Mouse (Mus musculus) pancreas, adult 10 weeks (tissue): ENCODE data around the gene Eef2. TPM values are rescaled to one million over a fixed set of nuclear protein-coding genes. Genes with fewer than 3 reads are reported as not detected.

ENCODE experiments used
- polyA plus RNA-seq: library from polyadenylated mRNA; stranded (reverse); fragments of 350-450 nt; fragmentation: Illumina TruSeq; extraction: RNeasy Lipid Tissue Mini Kit (QIAGEN cat#74804); gene quantifications from one replicate; pipeline ENCODE4 v1.2.3, GENCODE M21; 2015; ENCODE audit warnings: low read depth, low replicate concordance; ENCODE audit not compliant: insufficient read depth

The Eef2 gene
- polyA plus RNA-seq = 283 TPM

DNA sequence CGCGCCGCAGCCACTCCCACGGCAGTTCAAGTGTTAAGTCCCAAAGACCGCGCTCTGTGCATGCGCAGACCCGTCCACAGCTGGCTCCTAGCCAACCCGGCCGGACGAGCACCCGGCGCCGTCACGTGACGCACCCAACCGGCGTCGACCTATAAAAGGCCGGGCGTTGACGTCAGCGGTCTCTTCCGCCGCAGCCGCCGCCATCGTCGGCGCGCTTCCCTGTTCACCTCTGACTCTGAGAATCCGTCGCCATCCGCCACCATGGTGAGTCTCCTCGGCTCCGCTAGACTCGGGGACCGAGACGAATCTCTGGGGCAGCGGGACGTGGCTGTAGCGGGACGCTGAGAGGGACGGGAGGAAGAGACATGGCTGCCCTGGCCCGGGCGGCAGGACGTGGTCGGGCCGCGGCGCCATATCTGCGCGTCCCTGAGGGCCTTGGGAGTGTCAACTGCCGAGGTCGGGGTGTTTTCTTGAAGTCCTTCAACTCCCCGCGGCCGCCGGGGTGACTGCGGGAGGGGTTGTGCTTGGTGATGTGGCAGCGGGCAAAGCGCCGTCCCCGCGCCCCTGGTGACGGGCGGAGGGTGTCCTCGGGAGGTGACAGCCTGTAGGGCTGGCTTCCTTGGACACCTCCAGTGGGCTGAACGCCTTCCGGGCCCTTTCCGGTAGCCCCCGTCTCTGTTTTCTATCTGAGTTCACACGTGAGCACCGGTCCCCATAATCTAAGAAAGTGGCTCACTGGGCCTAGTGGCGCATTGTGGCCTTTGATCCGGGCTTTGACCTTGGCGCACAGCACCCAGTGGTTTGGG is at the start of gene Eef2:
Gene Eef2 (plus strand): TSS at position 166 of the 806 bp plus-strand sequence.

DNA sequence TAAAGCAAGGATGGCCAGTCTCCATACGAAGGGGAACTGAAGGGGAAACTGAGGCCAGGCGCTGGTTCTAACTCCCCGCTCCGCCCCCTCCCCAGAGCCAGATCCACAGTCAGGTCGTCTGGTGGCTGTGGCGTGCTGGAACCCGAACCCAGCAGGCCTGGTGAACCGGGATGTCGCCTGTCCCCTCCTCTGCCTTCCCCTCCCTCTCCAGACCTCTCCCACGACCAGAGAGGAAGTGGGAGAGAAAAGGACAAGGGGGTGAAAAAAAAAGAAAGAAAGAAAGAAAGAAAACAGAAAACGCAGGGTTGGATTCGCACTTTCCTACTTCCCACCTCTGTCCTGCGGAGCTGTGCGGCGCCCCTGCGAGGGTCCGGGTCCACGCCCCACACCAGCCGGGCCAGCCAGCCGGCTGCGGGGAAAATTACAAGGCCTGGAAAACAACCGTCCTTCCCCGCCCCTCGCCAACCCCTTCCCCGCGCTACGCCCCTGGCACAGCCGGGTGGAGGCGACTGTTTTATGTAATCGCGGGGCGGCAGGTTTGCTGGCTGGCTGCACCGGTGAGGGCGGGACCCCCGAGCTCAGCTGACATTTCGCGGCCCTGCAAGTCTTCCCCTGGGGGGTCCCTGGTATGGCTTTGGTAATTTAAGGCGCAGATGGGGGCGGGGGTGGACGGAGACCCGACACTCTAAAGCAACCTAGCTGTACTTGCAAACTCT is 41.3 kb upstream of the Eef2 start, which contains the start of gene Zbtb7a:
Gene Zbtb7a (plus strand): TSS at position 255 of the 716 bp plus-strand sequence.

DNA sequence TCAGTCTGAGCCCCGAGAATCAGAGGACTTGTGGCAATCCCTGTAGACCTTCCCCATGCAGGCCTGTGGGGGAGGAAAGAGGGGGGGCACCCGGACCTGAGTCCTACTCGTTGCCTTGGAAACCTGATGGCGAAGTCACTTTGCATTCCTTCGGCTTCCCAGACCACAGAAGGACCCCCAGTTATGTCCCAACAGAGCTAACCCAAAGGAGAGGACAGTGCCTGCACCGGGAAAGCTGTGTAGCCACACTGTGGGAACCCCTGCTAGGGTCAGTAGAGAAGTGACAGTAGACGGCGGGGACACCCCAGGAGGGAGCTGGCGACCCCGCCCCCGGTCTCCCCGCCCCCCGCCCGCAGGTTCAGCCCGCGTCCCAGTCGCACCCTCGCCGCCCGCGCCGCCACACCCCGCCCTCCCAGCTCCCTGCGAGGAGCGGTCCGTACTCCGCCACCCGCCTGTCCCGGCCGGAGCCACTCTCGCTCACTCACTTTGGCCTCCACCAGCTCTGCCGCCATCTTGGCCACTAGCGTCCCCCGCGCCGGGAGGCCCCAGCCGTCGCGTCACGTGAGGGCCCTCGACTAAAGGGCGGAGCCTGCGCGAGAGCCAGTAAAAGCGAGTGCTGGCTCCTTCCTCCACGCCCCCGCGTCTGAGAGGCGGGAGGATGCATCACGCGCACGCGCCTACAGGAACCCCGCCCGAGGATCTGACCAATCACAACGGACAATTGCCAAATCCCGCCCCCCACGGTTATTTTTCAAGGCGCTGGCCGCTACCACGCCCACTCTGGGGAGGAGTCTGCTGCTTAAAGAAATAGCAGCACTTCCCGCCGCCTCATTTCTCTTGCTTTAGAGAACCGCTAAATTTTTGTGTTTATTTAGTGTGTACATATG is 9.0 kb upstream of the Eef2 start, which contains the start of gene Pias4:
Gene Pias4 (minus strand): TSS at position 724 of the 887 bp plus-strand sequence.

DNA sequence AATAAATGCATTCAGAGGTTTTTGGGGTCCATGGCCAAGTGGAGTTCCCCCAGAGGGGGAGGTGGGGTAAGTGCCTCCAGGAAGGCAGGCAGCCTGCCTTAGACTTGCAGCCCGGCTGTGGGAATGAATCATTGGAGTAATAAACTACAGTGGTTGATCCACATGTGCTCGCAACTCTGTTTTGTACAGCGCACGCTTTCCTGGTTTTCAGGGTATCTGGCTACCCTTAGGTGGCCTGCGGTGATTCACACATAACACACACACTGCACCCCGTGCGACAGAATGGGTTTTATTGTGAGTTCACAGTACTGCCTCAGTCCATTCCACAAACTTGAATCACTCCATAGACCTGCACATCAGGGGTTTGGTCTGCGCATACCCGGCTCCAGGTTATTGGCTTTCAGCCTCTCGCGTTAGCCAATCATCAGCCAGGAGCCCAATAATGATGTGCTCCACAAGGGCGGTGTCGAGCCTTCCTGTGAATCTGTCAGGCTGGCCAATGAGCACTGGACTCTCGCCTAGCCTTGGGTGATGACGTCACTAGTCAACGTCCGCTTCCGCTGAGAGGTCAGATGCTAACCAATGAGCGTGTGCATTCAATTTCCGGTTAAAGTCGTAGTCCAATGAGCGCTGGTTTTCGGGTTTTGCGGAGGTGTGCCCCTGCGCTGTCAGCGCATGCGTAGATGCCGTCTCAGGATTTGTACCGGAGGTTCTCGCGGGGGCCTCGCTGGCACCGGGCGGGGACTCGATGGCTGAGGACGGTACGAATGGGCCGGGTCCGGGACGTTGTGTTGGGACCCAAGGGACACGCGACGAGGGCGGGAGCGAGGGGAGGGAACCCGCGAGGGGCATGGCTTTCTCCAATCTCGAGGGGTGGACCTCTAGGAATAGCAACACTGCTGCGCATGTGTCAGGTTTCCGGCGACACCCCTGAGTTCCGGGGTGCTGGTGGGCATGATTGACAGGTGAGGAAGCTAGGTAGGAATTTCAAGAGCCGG is 6.2 kb downstream of the Eef2 start, which contains the start of gene Dapk3:
Gene Dapk3 (plus strand): TSS at position 670 of the 998 bp plus-strand sequence.

DNA sequence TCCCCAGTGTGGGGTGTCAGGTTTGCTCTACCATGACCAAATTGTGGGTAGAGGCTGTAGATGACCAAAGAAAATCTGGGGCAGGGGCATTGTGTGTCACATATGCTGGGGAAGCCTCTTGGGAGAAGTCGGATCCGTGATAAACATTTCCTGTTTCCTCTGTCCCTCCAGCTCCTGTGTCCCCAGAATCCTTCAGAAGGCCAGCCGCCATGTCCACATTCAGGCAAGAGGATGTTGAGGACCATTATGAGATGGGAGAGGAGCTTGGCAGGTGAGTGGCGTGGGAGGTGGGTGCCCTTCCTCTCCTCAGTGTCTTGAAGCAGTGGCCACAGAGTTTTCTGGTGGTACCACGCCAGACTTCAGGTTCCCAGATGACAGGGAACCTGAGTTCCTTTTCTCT is 7.4 kb downstream of the Eef2 start, which contains the start of gene 4930442H23Rik:
Gene 4930442H23Rik (minus strand): TSS at position 45 of the 400 bp plus-strand sequence.

DNA sequence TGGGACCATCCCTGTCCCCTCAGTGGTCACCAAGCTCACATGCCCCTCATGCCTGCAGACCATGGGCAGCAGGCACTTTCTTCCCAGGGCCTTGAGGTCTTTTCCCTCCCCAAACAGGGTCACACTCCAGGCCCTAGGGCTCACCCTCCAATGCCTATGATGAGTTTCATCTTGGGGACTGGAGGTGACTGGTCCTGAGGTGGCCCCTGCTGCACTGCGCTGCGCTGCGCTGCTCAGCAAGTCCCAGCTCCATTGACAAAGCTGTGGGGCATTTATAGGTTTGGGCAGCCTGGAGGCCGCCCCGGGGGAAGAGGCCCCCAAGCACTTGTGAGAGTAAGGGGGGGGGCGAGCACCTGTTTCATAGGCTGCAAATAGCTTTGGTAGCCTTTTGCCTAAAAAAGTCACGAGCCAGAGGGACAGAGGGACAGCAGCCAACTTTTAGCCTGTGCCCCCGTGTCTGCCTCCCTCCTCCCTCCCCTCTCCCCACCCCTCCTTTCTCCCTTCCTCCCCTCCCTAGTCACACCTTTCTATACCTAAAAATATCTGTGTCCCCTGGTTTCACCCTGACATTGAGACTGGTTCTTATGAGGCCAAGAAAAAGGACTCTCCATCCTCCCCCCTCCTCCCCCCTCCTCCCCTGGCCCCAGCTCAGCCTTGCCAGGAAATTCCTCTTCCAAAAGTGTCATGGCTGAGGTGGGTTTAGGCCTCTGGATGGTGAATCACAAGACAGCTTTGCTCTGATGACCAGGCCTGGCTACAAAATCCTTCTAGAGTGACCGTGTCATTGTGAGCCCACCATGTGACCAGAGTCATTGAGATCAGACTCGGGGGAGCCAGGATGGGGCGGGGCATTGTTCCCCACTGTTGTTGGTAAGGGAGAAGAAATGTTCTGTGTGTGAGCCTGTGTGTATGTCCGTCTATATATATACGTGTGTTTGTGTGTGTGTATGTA is 25.7 kb downstream of the Eef2 start, which contains the start of gene Nmrk2:
Gene Nmrk2 (minus strand): TSS at position 245 of the 952 bp plus-strand sequence.

DNA sequence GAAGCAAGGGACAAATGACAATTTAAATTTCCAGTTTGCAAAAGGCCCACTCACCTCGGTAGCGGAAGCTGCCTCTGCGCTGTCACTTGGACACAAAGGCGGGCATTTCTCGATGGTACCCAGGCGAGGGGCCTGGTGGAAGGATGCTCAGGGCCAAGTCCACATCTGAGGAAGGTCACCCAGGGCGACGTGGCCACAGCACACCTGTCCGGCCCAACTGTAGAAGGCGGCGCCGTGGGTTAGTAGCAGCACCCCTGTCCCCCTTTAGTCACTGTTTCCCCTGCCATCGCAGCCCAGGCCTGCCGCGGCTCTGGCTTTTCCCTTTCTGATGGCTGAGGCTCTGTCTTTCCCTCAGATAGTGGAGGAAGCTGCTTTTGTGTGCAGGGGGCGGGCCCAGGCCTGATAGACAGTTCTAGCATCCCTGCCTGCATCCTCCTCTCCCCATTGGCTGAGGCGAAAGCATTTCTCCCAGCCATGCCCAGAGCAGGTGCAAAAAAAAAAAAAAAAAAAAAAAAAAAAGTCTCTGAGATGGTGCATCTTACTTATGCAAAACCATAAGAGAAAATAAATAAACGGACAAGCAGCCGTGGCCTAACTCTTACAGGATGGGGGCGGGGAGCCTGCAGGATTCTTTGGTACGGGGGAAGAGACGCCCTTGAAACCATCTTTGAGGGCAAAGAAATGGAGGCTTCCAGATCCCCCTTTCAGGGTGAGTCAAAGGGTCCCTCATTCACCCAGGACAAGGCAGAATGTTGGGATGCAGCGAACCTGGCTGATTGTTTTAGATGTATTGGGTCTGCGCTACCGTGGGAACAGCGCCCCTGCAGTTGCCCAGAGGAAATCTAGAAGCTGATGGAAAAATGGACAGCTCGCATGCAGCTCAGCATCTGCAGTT is 54.3 kb downstream of the Eef2 start, which contains the start of gene Atcay:
Gene Atcay (minus strand): TSS at position 396 of the 895 bp plus-strand sequence.

Other genes with a start within 250 kb of the Eef2 start
- gene Gadd45b, start 246.6 kb upstream of the Eef2 start, polyA plus RNA-seq = 4.3 TPM
- gene Gng7, start 161.7 kb upstream of the Eef2 start, polyA plus RNA-seq = 1.4 TPM
- not detected for gene Diras1, start 151.0 kb upstream of the Eef2 start, polyA plus RNA-seq
- 5.1 TPM for gene Slc39a3, start 139.2 kb upstream of the Eef2 start, polyA plus RNA-seq
- gene Sgta, start 116.5 kb upstream of the Eef2 start, polyA plus RNA-seq = 24.1 TPM
- 11.8 TPM for gene Thop1, start 106.6 kb upstream of the Eef2 start, polyA plus RNA-seq
- gene Creb3l3, start 77.8 kb upstream of the Eef2 start, polyA plus RNA-seq = not detected
- gene Map2k2, start 70.7 kb upstream of the Eef2 start, polyA plus RNA-seq = 47.4 TPM
- 5.4 TPM for gene Zbtb7a, start 41.4 kb upstream of the Eef2 start, polyA plus RNA-seq
- 7.3 TPM for gene Pias4, start 8.7 kb upstream of the Eef2 start, polyA plus RNA-seq
- gene Dapk3, start 6.4 kb downstream of the Eef2 start, polyA plus RNA-seq = 9.3 TPM
- gene 4930442H23Rik, start 7.2 kb downstream of the Eef2 start, polyA plus RNA-seq = not detected
- gene Nmrk2, start 25.4 kb downstream of the Eef2 start, polyA plus RNA-seq = not detected
- 0.20 TPM for gene Atcay, start 54.2 kb downstream of the Eef2 start, polyA plus RNA-seq
- 3.4 TPM for gene Zfr2, start 56.5 kb downstream of the Eef2 start, polyA plus RNA-seq
- not detected for gene Matk, start 76.3 kb downstream of the Eef2 start, polyA plus RNA-seq
- gene Mrpl54, start 90.3 kb downstream of the Eef2 start, polyA plus RNA-seq = 21.2 TPM
- gene Apba3, start 90.3 kb downstream of the Eef2 start, polyA plus RNA-seq = 30.7 TPM
- gene Tjp3, start 115.0 kb downstream of the Eef2 start, polyA plus RNA-seq = 3.9 TPM
- 15.5 TPM for gene Pip5k1c, start 116.3 kb downstream of the Eef2 start, polyA plus RNA-seq
- gene Cactin, start 144.5 kb downstream of the Eef2 start, polyA plus RNA-seq = 7.9 TPM
- gene Tbxa2r, start 152.1 kb downstream of the Eef2 start, polyA plus RNA-seq = 3.4 TPM
- 1.4 TPM for gene Gipc3, start 166.6 kb downstream of the Eef2 start, polyA plus RNA-seq
- 22.8 TPM for gene Hmg20b, start 173.8 kb downstream of the Eef2 start, polyA plus RNA-seq
- 1.9 TPM for gene Mfsd12, start 180.9 kb downstream of the Eef2 start, polyA plus RNA-seq
- gene 4930404N11Rik, start 189.2 kb downstream of the Eef2 start, polyA plus RNA-seq = not detected
- gene Fzr1, start 201.9 kb downstream of the Eef2 start, polyA plus RNA-seq = 5.1 TPM
- 9.1 TPM for gene Dohh, start 207.8 kb downstream of the Eef2 start, polyA plus RNA-seq
- 2.6 TPM for gene Gm48551, start 207.8 kb downstream of the Eef2 start, polyA plus RNA-seq
- 3.4 TPM for gene Gm48552, start 212.4 kb downstream of the Eef2 start, polyA plus RNA-seq
- gene Smim24, start 216.4 kb downstream of the Eef2 start, polyA plus RNA-seq = 23.5 TPM